Mouse (Mus musculus): ENCODE results near the gene Olfr1033. TPM values are rescaled to one million over a fixed set of nuclear protein-coding genes. Genes with fewer than 3 reads are reported as not detected.

Gene Olfr1033
- polyA plus RNA-seq (2021; fragmentation: Nextera tagmentation) = not detected in 2 replicates
- long read RNA-seq, experiment 1, partial matches to known transcripts = 1 of 2 reads
- long read RNA-seq, experiment 1, other reads (novel, unspliced or antisense) = 1 of 2 reads
- long read RNA-seq, experiment 2, partial matches to known transcripts = 0 of 1 reads
- long read RNA-seq, experiment 2, other reads (novel, unspliced or antisense) = 1 of 1 reads

DNA sequence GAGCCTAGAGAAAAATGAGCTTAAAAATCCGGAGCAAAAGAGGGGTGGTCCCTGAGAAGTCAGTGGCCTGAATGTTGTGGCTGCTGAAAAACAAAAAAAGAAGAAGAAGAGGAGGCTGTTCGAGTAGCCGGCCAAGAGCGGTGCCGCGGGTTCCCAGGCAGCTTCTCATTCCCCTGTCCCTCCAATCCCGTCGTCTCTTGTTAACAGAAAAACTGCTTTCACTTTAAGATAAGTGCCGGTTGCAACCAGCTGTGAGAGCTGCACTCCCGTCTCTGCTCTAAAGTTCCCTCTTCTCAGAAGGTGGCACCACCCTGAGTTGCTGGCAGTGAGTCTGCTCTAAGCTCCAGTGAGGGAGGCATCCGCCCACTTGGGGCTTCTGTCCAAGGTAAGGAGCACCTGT, at the start of gene Olfr1033:
Gene Olfr1033 (plus strand): TSS at position 228 of the 400 bp plus-strand sequence.

DNA sequence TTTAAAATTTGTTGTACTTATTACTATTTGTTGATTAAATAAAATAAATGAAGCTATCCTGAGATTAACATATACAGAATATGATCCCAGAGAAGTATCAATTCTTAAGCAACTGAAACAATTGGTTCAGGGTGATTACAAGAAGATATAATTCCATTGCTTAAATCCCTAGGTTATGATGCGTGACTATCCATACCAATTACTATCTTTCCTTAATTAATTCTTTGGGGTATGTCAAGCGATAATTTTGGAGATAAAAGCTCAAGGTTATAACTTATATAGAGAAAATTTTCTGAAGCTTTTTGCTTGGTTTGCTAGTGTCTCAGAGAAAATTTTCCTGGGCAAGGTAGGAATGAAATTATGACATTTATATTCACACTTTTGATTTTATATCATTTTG, 46.8 kb upstream of the Olfr1033 start, which contains the start of gene Olfr1029:
Gene Olfr1029 (plus strand): TSS at position 301 of the 400 bp plus-strand sequence.

DNA sequence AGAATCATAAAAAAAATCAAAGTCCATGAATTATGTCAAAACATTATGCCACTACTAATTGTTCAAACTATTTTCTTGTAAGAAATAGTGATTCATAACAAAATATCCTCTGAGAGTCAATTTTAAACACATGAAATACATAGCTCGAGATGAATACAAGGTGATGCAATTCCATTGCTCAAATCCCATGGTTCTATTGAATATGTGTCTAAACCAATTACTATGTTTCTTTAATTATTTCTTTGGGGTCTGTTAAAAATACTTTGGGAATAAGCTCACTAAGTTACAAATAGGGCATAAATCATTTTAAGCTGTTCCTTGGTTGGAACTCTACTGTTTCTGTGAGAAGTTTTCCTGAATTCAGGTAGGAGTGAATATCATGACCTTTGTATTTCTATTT, 41.5 kb upstream of the Olfr1033 start, which contains the start of gene Olfr1030:
Gene Olfr1030 (plus strand): TSS at position 301 of the 400 bp plus-strand sequence.

GRCm38 (mm10) chr2:85990004-85990403, 30.4 kb upstream of the Olfr1033 start, which contains the start of gene Olfr1031:
Gene Olfr1031, plus strand, starts transcription at chr2:85990304.

DNA sequence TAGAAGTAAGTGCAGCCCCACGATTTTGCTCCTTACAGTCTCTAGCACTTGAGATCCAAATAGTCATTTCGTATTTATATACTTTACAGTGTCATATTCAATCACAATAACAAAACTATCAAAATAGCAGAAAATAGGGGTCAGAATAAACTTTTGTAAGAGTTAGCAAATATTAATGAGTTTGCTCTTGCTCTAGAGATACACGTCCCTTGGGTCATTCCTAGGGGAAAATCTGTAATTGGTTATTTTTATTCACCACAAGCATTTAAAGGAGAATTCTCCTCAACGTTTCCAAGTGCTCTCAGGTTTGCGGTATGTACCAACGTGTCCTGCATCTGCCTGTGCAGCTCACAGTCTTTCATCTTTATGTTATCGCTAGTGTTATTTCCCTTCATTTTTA, 15.2 kb upstream of the Olfr1033 start, which contains the start of gene Olfr1032:
Gene Olfr1032 (plus strand): TSS at position 301 of the 400 bp plus-strand sequence.

GRCm38 (mm10) chr2:86045561-86045960, 25.1 kb downstream of the Olfr1033 start, which contains the start of gene Olfr1034:
Gene Olfr1034, plus strand, starts transcription at chr2:86045861.

GRCm38 (mm10) chr2:86073692-86074091, 53.3 kb downstream of the Olfr1033 start, which contains the start of gene Olfr1036:
Gene Olfr1036, plus strand, starts transcription at chr2:86073992.

DNA sequence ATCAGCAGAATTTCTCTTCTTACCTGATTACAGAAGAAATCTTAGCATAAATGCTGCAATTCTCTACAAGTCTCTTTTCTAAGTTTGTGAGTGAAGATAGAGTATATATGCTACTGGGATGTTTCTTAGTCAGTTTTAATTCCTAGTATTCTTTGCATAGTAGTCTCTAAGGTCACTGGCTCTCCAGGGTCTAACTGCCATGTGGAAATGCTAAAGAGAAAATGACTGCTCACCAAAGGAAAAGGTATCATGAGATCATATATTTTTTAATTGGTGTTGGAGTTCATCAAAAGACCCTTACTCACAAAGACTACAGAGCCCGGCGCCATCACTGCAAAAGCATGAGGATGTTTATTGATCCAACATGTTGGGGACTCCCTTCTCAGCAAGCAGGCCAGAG, 66.9 kb downstream of the Olfr1033 start, which contains the start of gene Olfr1037:
Gene Olfr1037 (minus strand): TSS at position 101 of the 400 bp plus-strand sequence.

Other genes starting within 250 kb of the Olfr1033 start
- not detected in 2 replicates for gene Olfr1014, start 247.9 kb upstream of the Olfr1033 start, polyA plus RNA-seq (2021; fragmentation: Nextera tagmentation)
- gene Olfr1015, start 238.6 kb upstream of the Olfr1033 start, polyA plus RNA-seq (2021; fragmentation: Nextera tagmentation) = not detected in 2 replicates
- not detected in 2 replicates for gene Olfr1016, start 218.1 kb upstream of the Olfr1033 start, polyA plus RNA-seq (2021; fragmentation: Nextera tagmentation)
- gene Olfr1018, start 202.2 kb upstream of the Olfr1033 start, polyA plus RNA-seq (2021; fragmentation: Nextera tagmentation) = not detected in 2 replicates
- not detected in 2 replicates for gene Olfr1019, start 175.2 kb upstream of the Olfr1033 start, polyA plus RNA-seq (2021; fragmentation: Nextera tagmentation)
- not detected in 2 replicates for gene Olfr1020, start 173.6 kb upstream of the Olfr1033 start, polyA plus RNA-seq (2021; fragmentation: Nextera tagmentation)
- gene Olfr1022, start 152.0 kb upstream of the Olfr1033 start, polyA plus RNA-seq (2021; fragmentation: Nextera tagmentation) = not detected in 2 replicates
- gene Olfr1023, start 135.0 kb upstream of the Olfr1033 start, polyA plus RNA-seq (2021; fragmentation: Nextera tagmentation) = not detected in 2 replicates
- gene Olfr1024, start 115.6 kb upstream of the Olfr1033 start, polyA plus RNA-seq (2021; fragmentation: Nextera tagmentation) = not detected in 2 replicates
- gene Olfr1025-ps1, start 105.4 kb upstream of the Olfr1033 start, polyA plus RNA-seq (2021; fragmentation: Nextera tagmentation) = not detected in 2 replicates
- not detected in 2 replicates for gene Olfr1026, start 99.1 kb upstream of the Olfr1033 start, polyA plus RNA-seq (2021; fragmentation: Nextera tagmentation)
- gene Olfr1028, start 70.2 kb upstream of the Olfr1033 start, polyA plus RNA-seq (2021; fragmentation: Nextera tagmentation) = not detected in 2 replicates
- gene Olfr1029, start 46.7 kb upstream of the Olfr1033 start, polyA plus RNA-seq (2021; fragmentation: Nextera tagmentation) = not detected in 2 replicates
- not detected in 2 replicates for gene Olfr1030, start 41.4 kb upstream of the Olfr1033 start, polyA plus RNA-seq (2021; fragmentation: Nextera tagmentation)
- not detected in 2 replicates for gene Olfr1031, start 30.3 kb upstream of the Olfr1033 start, polyA plus RNA-seq (2021; fragmentation: Nextera tagmentation)
- not detected in 2 replicates for gene Olfr1032, start 15.1 kb upstream of the Olfr1033 start, polyA plus RNA-seq (2021; fragmentation: Nextera tagmentation)
- not detected in 2 replicates for gene Olfr1034, start 25.2 kb downstream of the Olfr1033 start, polyA plus RNA-seq (2021; fragmentation: Nextera tagmentation)
- gene Olfr1036, start 53.4 kb downstream of the Olfr1033 start, polyA plus RNA-seq (2021; fragmentation: Nextera tagmentation) = not detected in 2 replicates
- gene Olfr1037, start 66.8 kb downstream of the Olfr1033 start, polyA plus RNA-seq (2021; fragmentation: Nextera tagmentation) = not detected in 2 replicates
- not detected in 2 replicates for gene Olfr1039, start 115.3 kb downstream of the Olfr1033 start, polyA plus RNA-seq (2021; fragmentation: Nextera tagmentation)
- not detected in 2 replicates for gene Olfr1040, start 126.1 kb downstream of the Olfr1033 start, polyA plus RNA-seq (2021; fragmentation: Nextera tagmentation)
- not detected in 2 replicates for gene Olfr1042, start 141.2 kb downstream of the Olfr1033 start, polyA plus RNA-seq (2021; fragmentation: Nextera tagmentation)
- not detected in 2 replicates for gene Olfr1043, start 146.9 kb downstream of the Olfr1033 start, polyA plus RNA-seq (2021; fragmentation: Nextera tagmentation)
- not detected in 2 replicates for gene Olfr1044, start 157.2 kb downstream of the Olfr1033 start, polyA plus RNA-seq (2021; fragmentation: Nextera tagmentation)
- gene Olfr52, start 165.1 kb downstream of the Olfr1033 start, polyA plus RNA-seq (2021; fragmentation: Nextera tagmentation) = not detected in 2 replicates
- not detected in 2 replicates for gene Olfr1045, start 182.4 kb downstream of the Olfr1033 start, polyA plus RNA-seq (2021; fragmentation: Nextera tagmentation)
- not detected in 2 replicates for gene Olfr1046, start 198.7 kb downstream of the Olfr1033 start, polyA plus RNA-seq (2021; fragmentation: Nextera tagmentation)
- not detected in 2 replicates for gene Olfr1047, start 210.8 kb downstream of the Olfr1033 start, polyA plus RNA-seq (2021; fragmentation: Nextera tagmentation)
- not detected in 2 replicates for gene Olfr1048, start 219.7 kb downstream of the Olfr1033 start, polyA plus RNA-seq (2021; fragmentation: Nextera tagmentation)
- not detected in 2 replicates for gene Olfr1049, start 237.7 kb downstream of the Olfr1033 start, polyA plus RNA-seq (2021; fragmentation: Nextera tagmentation)

Data from left cerebral cortex, adult 6 months (tissue).